Mouse (Mus musculus): ENCODE measurements around the gene A4gnt.
"Not testable (repeated sequence)": the region's sequence is repeated elsewhere in the genome, so short reads cannot be mapped to it uniquely, and the experiment has no call there.

The A4gnt gene

DNA sequence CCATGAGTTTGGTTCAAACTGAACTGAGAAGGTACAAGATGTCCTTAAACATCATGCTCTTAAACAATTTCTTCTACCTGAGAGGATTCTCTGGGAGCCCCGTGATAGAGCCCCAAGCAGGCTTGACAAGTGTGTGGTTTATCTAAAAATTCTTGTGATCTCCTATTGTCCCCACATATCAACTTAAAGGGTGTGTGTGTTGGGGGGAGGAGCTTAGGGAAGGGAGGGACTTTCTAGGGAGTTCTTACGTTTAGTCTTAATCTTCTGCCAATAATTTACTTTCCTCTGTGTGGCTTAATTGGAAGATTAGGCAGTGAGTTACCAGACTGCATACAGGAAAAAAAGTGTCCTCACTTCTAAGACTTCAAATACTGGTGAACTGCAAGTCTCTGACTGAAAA lies at the start of gene A4gnt:
Gene A4gnt (plus strand): TSS at position 301 of the 400 bp plus-strand sequence.
- DNase-seq, result no peak

DNA sequence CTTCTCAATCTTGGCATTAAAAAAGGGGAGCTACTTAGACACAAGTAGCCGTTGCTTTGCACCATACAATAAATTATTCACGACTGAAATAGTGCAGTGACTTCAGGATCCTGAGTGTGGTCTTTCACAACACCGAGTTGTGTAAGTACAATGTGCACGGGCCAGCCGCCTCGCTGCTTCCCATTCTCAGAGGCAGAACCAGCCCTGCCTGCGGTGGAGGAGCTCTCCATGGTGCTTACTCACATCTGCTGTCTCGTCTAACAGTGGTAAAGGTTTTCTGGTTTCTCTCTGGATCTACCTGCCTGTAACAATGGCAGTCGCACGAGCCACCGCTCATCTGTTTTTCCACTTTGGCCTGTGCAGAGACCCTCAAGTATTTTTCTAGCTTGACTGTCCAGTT lies 48.6 kb upstream of the A4gnt start:
- DNase-seq, result peak; percentile 75

- no peak for DNase-seq
Observed at GRCm38 (mm10) chr9:99568023-99568346, 44.3 kb upstream of the A4gnt start.

- DNase-seq, result peak; percentile 95
Observed at GRCm38 (mm10) chr9:99568347-99569070, 43.8 kb upstream of the A4gnt start, which contains the start of gene Armc8. Armc8 (minus strand) TSS chr9:99568899.

DNA sequence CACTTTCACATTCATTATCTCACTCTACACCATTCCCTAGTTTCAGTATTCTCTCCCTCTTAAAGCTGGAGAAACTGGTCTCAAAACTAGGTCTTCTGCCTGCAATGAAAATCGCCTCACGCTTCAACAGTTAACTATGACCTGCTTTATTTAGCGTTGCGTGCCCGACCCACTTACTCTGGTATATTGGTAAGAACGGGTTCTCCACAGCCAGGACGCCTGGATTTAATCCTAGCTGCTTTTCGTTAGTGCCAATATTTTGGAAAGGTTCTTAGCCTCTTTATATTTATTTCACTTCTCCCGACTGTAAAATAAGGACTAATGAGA lies 43.3 kb upstream of the A4gnt start:
- no peak for DNase-seq

GRCm38 (mm10) chr9:99575677-99576480 lies 36.4 kb upstream of the A4gnt start, which contains the start of gene Dbr1:
Dbr1 (plus strand) TSS chr9:99575799.
- peak; percentile 95 for DNase-seq

- DNase-seq, result peak; percentile 53
Observed at GRCm38 (mm10) chr9:99580655-99581054, 31.6 kb upstream of the A4gnt start.

DNA sequence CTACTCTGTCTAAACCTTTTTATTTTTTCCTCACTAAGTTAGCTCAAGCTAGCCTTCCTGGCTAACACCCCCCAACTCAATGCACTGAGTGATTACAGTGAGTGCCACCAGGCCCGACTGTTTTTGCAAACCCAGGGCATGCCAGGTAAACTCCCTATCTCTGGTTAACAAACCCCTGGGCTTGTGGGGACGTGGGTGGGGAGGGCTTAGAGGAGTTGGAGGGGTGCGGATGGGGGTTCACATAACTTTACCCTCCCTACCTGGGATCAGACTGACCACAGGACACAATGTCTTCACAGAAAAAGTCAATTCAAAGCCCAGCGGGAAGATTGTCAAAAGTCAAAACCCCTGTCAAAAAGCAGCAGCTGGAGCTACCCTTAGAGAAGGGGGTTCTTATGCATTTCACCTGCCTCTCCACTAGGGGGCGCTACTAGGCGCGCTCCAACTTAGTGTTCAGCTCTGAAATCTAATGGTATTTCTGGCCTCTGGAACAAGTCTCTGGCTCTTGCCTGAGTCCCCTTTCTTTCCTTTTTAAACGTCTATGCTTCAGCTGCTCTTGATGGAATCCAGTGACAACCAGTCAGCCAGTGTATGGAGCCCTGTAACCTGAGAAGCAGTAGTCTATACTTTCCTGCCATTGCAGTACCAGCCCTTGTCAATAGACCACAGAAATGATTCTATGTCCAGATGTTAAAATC lies 24.6 kb upstream of the A4gnt start:
- peak; percentile 68 for DNase-seq

DNA sequence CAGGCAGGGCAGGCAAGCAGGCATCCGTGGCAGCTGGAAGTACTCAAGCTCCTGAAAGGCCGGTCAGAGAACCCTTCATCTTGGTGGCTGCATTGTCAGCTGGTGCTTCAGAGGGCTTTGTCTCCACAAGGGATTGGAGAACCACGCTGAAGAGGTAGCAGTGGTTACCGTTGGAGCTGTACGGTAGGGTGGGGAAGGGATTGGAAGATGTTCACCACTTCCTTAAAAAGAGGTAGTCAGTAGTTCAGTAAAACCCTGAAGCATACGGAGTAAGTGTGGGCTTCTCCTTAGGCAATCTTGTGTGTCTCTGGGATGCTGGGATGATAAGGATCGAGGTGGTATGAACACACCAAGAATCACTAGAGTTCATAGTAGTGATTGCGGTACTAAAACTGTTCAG lies 21.2 kb upstream of the A4gnt start:
- no peak for DNase-seq

GRCm38 (mm10) chr9:99599127-99599526 lies 13.2 kb upstream of the A4gnt start:
- DNase-seq, result not testable (repeated sequence)

DNA sequence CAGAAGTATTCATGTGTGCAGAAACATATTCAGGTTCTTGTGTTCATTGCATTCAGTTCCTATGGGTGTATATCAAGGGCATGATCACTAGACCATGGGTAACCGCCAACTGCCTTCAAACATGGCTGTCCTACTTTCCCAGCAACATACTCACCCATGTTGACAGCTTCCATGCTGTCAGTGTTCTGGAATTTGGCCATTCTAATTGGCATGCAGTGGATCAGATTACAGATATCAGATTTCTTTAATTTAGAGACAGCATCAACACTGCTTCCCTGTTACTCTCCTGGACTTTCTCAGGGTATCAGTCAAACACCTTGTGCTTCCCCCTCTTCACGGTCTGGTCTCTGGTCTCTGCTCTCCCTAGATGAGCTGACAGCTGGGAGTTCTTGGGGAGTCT lies 8.7 kb upstream of the A4gnt start:
- no peak for DNase-seq

GRCm38 (mm10) chr9:99619688-99620087 lies 7.4 kb downstream of the A4gnt start:
- DNase-seq, result no peak

DNA sequence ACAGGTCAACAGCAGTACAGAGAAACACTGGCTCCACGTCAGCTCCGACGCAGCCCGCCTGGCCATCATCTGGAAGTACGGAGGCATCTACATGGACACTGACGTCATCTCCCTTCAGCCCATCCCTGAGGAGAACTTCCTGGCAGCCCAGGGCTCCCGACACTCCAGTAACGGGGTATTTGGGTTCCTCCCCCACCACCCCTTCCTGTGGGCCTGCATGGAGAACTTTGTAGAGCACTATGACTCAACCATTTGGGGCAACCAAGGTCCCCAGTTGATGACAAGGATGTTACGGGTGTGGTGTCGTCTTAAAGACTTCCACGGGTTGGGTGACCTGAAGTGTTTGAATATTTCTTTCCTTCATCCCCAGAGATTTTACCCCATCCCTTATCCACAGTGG lies 7.9 kb downstream of the A4gnt start:
- no peak for DNase-seq

DNA sequence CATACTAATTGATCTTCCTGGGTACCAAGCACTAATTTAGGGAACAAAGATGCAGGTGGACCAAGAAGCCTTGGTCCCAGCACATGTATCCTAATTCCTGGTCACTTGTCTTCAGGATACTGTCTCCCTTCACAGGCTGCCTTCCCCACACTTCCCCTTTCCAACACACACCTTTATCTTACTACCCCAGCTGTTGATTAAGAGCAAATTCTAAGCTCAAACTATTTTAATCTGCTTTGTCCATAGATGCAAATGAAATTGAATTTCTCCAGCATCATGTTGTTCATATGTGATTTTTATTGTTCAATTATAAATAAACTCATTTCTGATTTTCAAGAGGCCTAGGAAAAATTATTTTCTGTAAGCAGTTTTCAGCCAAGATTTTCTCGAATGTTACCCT lies 9.7 kb downstream of the A4gnt start:
- no peak for DNase-seq

- no peak for DNase-seq
Observed at GRCm38 (mm10) chr9:99622966-99623365, 10.7 kb downstream of the A4gnt start.

DNA sequence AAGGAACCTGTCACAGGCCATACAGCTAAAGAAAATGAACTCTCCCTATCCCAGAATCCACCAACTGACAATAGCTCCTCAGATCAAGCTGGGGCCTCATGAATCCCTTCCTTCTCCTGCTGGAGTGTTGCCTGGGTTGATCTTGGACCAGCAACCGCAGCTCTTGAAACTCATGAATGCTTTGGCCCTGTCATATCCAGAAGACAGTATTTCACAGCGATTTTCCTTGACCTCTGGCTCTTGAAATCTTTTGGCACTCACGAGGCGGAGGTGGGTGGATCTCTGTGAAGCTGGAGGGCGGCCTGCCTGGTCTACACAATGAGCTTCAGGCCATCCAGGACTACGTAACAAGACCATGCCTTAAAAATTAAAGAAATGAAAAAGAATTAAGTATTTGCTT lies 11.8 kb downstream of the A4gnt start:
- DNase-seq, result peak; percentile 33

DNA sequence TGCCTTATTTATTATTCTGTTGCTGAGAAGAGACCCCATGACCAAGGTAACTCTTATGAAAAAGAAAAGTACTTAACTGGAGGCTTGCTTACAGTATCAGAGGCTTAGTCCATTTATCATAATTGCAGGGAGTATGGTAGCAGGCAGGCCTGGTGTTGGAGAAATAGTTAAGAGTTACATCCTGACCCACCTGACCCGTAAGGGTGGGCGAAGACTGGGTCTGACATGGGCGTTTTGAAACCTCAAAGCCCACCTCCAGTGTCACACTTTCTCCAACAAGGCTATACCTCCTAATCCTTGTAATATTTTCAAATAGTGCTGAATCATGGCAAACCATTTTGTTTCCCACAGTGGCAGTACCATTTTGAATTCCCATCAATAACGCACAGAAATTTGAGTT lies 16.3 kb downstream of the A4gnt start:
- DNase-seq, result no peak

DNA sequence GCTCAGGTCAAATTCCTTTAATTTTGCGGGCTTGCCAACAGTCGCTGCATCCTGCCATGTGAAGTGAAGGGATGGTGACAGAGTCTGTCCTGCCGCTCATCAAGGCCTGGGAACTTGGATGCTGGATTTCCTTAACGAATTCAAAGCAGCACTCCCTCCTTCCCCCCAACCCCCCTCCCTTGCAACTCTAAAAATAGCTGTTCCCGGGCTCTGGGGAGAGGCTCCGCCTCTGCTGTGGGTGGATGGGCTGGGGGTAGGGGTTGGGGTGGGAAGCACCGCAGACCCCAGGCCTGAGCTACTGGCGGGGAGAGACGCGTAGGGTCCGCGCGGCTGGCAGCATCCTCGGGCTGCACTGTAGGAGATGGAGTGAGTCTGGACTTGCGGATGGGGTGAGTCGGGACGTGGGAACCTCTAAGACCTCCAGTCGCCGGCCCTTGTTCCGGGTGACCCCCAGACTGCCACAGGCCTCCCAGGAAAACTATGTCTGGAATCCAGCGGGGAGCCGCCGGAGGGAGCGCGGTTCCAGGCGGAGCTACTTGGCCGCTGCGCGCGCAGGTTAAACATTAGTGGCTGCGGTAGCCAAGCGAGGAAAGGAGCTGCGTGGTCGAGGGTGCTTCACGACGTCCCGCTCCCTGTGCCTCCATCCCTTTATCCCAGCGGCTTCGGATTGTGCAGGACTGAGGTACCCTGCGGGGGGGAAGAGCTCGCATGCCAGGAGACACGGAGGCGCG lies 17.1 kb downstream of the A4gnt start, which contains the start of gene Dzip1l:
Gene Dzip1l (plus strand): TSS at position 216 of the 731 bp plus-strand sequence.
- DNase-seq, result peak; percentile 94

DNA sequence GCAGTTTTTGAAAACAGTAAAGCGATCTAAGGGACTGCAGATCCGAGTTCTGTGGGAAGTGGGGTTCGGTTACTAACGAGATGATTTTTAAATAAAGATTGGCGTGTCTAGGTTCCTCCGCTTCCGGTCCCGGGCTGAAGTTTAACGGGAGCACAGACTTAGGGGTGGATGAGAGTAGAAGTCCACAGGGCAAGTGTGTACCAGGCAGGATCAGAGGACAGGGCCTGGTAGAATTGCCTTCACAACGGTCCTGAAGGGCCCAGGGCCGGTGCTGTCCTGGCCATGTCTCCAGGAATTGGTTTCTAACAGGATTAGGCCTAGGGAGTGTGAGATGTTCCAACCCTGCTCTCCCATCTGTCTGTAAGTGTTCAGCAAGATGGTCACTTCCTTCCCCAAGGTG lies 17.8 kb downstream of the A4gnt start:
- DNase-seq, result peak; percentile 59

DNA sequence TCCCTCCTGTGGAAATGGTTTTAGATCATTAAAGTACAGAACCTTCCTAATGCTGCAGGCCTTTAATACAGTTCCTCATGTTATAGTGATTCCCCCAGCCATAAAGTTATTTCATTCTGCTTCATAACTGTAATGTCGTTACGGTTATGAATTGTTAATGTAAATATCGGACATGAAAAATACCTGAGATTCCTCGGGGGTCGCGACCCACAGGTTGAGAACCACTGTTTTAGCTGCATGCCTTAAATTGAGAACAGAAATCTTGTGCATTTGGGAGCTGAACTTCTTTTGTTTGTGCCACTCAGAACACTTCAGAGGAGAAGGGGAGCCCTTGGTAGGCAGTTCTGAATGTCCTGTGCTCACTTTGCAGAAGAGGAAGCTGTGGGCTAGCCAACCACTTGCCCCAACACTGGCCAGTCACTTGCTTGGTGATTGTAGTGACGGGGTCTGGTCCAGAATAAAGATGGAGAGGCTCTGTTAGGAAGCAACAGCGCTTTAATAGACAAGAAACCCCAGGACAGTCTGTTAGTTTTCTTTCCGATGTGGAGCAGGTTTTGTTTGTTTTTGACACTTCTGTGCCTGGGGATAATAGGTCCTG lies 18.3 kb downstream of the A4gnt start:
- DNase-seq, result no peak

- peak; percentile 73 for DNase-seq
Observed at GRCm38 (mm10) chr9:99631781-99632180, 19.5 kb downstream of the A4gnt start.

GRCm38 (mm10) chr9:99632264-99632663 lies 20.0 kb downstream of the A4gnt start:
- peak; percentile 56 for DNase-seq

DNA sequence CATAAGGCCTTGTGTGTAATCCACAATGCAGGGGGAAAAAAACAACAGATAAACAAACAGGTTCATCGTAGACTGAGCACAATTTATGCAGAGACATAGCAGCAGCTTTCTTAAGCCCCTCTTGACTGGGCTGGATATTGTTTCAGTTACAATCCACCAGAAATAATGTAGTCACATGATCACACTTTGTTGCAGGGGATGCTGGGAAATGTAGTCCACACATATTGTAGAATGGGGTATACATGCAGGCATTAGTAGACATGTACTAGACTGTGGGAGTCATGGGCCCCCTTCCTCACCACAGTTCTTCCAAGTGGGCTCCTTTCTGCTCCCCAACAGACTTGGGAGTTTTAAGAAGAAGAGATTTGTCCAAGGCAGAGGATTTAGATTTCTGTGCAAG lies 24.5 kb downstream of the A4gnt start:
- DNase-seq, result no peak
